Comparison of ENCODE assay signal across 16 mouse cellular contexts in the genomic region with DNA sequence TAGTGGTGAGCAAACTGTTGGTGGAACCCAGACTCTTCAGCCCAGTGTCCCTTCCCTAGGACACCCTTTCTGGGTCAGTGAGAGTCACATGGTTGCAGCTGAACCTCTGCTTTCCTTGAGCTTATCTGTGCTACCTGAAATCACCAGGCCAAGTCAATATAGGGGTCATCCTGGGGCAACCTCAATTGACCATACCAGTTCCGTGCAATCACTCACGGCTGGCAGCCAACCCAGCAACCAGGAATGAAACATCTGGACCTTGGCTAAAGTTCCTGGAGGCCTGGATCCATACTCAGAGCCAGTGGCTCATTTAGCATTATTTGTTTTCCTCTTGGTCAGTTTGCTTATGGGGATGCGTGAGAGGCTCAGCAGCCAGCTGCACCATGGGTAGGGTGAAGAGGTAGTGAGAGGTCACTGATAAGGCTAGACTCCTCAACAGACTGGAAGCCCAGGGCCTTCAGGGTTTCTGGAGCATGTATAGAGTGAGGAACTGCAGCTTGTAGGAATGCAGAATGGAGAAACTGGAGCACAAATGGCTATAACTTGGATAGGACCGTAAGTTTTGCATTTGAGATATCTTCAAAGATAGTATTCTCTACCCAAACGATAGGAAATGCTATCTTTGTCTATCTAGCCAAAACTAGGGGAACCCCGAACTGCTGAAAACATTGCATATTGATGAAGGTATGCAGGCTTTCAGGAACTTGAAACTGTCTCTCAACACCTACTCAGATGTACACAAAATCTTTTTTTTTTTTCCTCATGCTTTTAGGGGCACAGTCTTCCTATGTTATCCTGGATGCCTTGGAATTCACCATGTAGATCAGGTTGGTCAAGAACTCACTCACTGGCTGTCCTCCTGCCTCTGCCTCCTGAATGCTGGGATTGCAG. TPM values are rescaled to one million over a fixed set of nuclear protein-coding genes. Genes with fewer than 3 reads are reported as not detected.
A peak's percentile ranks its signal among the peaks of the same experiment; 100 is the strongest.
DNase-seq lines count a peak whose midpoint lies in the region; ATAC-seq lines count a peak whose summit lies in the region.
"Had no signal": no experiment of that assay in that cellular context is flagged by ENCODE, and none has a peak within 500 bp of the region (broad histone marks: within the 10 kb centered on the region; RNA-seq: fewer than 3 reads in every experiment).

No protein-coding gene starts in this region.

- no peaks in the 10 kb centered on the region for H3K36me3 ChIP-seq in kidney, embryonic 14.5 days (ENCODE audit: control insufficient read depth, insufficient read depth, low read length)
- H3K36me3 ChIP-seq in limb, embryonic 10.5 days: no peaks in the 10 kb centered on the region
- H3K36me3 ChIP-seq: heart, embryonic 15.5 days; limb, embryonic 12.5 days; midbrain, embryonic 13.5 days had no signal

- H3K4me2 ChIP-seq in kidney, embryonic 14.5 days (replicated peaks; ENCODE audit: low read depth, low read length): no peak overlapping the region
- H3K4me2 ChIP-seq: heart, embryonic 15.5 days; limb, embryonic 12.5 days; midbrain, embryonic 13.5 days had no signal

- peak; percentile 47 for DNase-seq in adrenal gland, postnatal 14 days
- DNase-seq in adrenal gland, adult 18-20 months (ENCODE audit: low spot score in 2 of 2): no peak
- DNase-seq in kidney, adult 9 months: peak; percentile 68
- DNase-seq in right cerebral cortex, adult 2 months (ENCODE audit: low spot score in 2 of 2): no peak
- DNase-seq in limb, embryonic 10.5 days (ENCODE audit: low spot score): no peak
- DNase-seq: gastrocnemius, adult 2 months; layer of hippocampus, adult 9-11 months; lung, postnatal 14 days; thymus, adult 2 months had no signal

- H3K4me3 ChIP-seq in kidney, embryonic 14.5 days (ENCODE audit: low read length): no peak overlapping the region
- H3K4me3 ChIP-seq in limb, embryonic 10.5 days: no peak overlapping the region
- H3K4me3 ChIP-seq: gastrocnemius, adult 2 months; heart, embryonic 15.5 days; limb, embryonic 12.5 days; midbrain, embryonic 13.5 days had no signal

- no peak for ATAC-seq in kidney, embryonic 14.5 days (ENCODE audit: low FRiP score, low TSS enrichment)
- peak; percentile 78 for ATAC-seq in inflammation-experienced regulatory T-cells, adult 6 months
- peak; percentile 39; the same call in 1 of the 2 replicates for ATAC-seq in neutrophil, adult 5-6 weeks (ENCODE audit: extremely low read depth, insufficient number of reproducible peaks, low FRiP score, poor library complexity, severe bottlenecking)
- ATAC-seq: forebrain, embryonic 14.5 days; midbrain, embryonic 13.5 days had no signal

- no peak overlapping the region for H3K27ac ChIP-seq in kidney, embryonic 14.5 days (ENCODE audit: low read depth, low read length)
- H3K27ac ChIP-seq in limb, embryonic 10.5 days: no peak overlapping the region
- H3K27ac ChIP-seq: gastrocnemius, adult 2 months; heart, embryonic 15.5 days; limb, embryonic 12.5 days; midbrain, embryonic 13.5 days had no signal

- no peaks in the 10 kb centered on the region for H3K27me3 ChIP-seq in kidney, embryonic 14.5 days (ENCODE audit: control insufficient read depth, insufficient read depth, low read length)
- no peaks in the 10 kb centered on the region for H3K27me3 ChIP-seq in limb, embryonic 10.5 days (ENCODE audit: low read depth, poor library complexity, severe bottlenecking)
- H3K27me3 ChIP-seq: heart, embryonic 15.5 days; limb, embryonic 12.5 days had no signal

- no peak overlapping the region for H3K9ac ChIP-seq in kidney, embryonic 14.5 days (ENCODE audit: low read depth, low read length)
- H3K9ac ChIP-seq: heart, embryonic 15.5 days; limb, embryonic 12.5 days; midbrain, embryonic 13.5 days had no signal

- H3K9me3 ChIP-seq in kidney, embryonic 14.5 days (ENCODE audit: control insufficient read depth, low read length): no peaks in the 10 kb centered on the region
- no peaks in the 10 kb centered on the region for H3K9me3 ChIP-seq in limb, embryonic 10.5 days (replicated peaks)
- H3K9me3 ChIP-seq: heart, embryonic 15.5 days; limb, embryonic 12.5 days; midbrain, embryonic 13.5 days had no signal

- 92% methylated on average over 6 of the region's 6 CpGs for WGBS in kidney, embryonic 14.5 days
- WGBS in limb, embryonic 10.5 days: 83% methylated on average over 6 of the region's 6 CpGs

- no peaks in the 10 kb centered on the region for H3K4me1 ChIP-seq in kidney, embryonic 14.5 days (ENCODE audit: control insufficient read depth, insufficient read depth, low read length)
- peaks cover 25% of the 10 kb centered on the region for H3K4me1 ChIP-seq in limb, embryonic 10.5 days

RNA-seq across cellular contexts. Expression of a gene that starts 56.4 kb away (rescaled TPM):
- total RNA-seq in adrenal gland, postnatal 14 days (2021): 32.4 and 34.6 TPM in 2 replicates
- 10 to 100 TPM; 27.4 to 30.4 TPM for total RNA-seq in adrenal gland, adult 18-20 months (2021)
- 3.9 and 4.0 TPM in 2 replicates for polyA plus RNA-seq in kidney, embryonic 14.5 days (2014; fragmentation: Nextera tagmentation; extraction: Ambion mirVana)
- 10 to 100 TPM; 35.9 to 51.1 (median 39.1) TPM for polyA plus RNA-seq in inflammation-experienced regulatory T-cells, adult 6 months (2017; shearing (Covaris generic))
- total RNA-seq in neutrophil, adult 5-6 weeks (2017): 22.9 and 23.2 TPM in 2 replicates
- 1.0 and 1.4 TPM in 2 replicates for polyA plus RNA-seq in limb, embryonic 10.5 days (2016; fragmentation: Nextera tagmentation; extraction: Ambion mirVana)

Comparison
In these comparisons a context has a peak if more than half of its experiments do, and no peak if none do; other contexts are left out.
1. DNase-seq: peak in adrenal gland, postnatal 14 days (single experiment) and kidney, adult 9 months (single experiment); none in adrenal gland, adult 18-20 months (0 of 2), right cerebral cortex, adult 2 months (0 of 2) and limb, embryonic 10.5 days (single experiment).